Mouse (Mus musculus): Measurements from ENCODE around the gene Sgk2. TPM values are rescaled to one million over a fixed set of nuclear protein-coding genes. Genes with fewer than 3 reads are reported as not detected.

Sgk2 gene
- total and polyA plus RNA-seq, 2 experiments from 2014 or later: 0.11 to 0.16 TPM

DNA sequence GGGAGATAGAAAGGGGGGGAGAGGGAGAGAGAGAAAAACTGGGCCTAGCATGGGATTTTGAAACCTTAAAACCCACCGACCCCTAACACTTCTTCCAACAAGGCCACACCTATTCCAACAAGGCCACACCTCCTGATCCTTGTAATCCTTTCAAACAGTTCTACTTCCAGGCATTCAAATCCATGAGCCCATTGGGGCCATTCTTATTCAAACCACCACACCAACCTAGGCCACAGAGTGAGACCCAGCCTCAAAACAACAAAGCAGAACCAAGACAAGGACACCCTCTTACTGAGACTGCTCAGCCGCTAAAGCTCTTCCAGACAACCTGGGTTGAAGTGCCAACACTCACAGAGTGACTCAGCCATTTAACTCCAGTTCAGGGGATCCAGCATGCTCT, 36.4 kb upstream of the Sgk2 start:
- no peaks in the 10 kb centered on the region for H3K9me3 ChIP-seq (ENCODE audit: low read length)
- WGBS: 94% methylated on average over 2 of the region's 2 CpGs
- no peaks in the 10 kb centered on the region for H3K27me3 ChIP-seq (ENCODE audit: insufficient read depth, low read length)
- H3K4me3 ChIP-seq (ENCODE audit: low read length): no peak overlapping the region
- no peak for TF ChIP-seq CTCF (IDR thresholded peaks at IDR 0.05; ENCODE audit: low read depth)
- DNase-seq (ENCODE audit: low spot score): no peak
- no peak overlapping the region for H3K27ac ChIP-seq
- ATAC-seq: no peak
- no peak overlapping the region for H3K9ac ChIP-seq (replicated peaks; ENCODE audit: low read length)
- H3K4me2 ChIP-seq (ENCODE audit: low read depth, low read length): no peak overlapping the region
- H3K4me1 ChIP-seq (ENCODE audit: insufficient read depth, low read length): no peaks in the 10 kb centered on the region
- no peaks in the 10 kb centered on the region for H3K36me3 ChIP-seq (ENCODE audit: insufficient read depth, low read length)

DNA sequence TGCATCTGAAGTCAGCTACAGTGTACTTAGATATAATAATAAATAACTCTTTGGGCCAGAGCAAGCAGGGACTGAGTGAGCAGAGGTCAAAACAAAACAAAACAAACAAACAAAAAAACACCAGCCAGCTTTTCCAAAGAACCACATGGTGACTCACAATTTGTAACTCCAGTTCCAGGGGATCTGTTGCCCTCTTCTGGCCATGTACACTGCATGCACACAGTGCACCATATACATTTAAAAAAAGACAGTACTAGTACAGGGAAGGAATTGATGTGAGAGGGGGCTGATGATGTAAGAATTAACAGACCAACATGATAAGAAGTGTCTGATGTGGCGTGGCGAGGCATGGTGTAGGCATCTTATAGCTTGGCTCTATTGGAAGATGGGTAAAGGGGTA, 30.3 kb upstream of the Sgk2 start:
- no peak overlapping the region for H3K9ac ChIP-seq (replicated peaks; ENCODE audit: low read length)
- H3K27ac ChIP-seq: no peak overlapping the region
- no peak overlapping the region for H3K4me2 ChIP-seq (ENCODE audit: low read depth, low read length)
- 100% methylated on average over 2 of the region's 2 CpGs for WGBS
- H3K36me3 ChIP-seq (ENCODE audit: insufficient read depth, low read length): no peaks in the 10 kb centered on the region
- H3K4me3 ChIP-seq (ENCODE audit: low read length): no peak overlapping the region
- H3K27me3 ChIP-seq (ENCODE audit: insufficient read depth, low read length): no peaks in the 10 kb centered on the region
- ATAC-seq (no peak), DNase-seq (ENCODE audit: low spot score) (no peak)
- H3K4me1 ChIP-seq (ENCODE audit: insufficient read depth, low read length): no peaks in the 10 kb centered on the region
- H3K9me3 ChIP-seq (ENCODE audit: low read length): no peaks in the 10 kb centered on the region
- peak; percentile 47 for TF ChIP-seq CTCF (IDR thresholded peaks at IDR 0.05; ENCODE audit: low read depth)

GRCm38 (mm10) chr2:162961321-162961720, 25.8 kb upstream of the Sgk2 start:
- DNase-seq (ENCODE audit: low spot score) (no peak), ATAC-seq (no peak)
- Histone ChIP-seq H3K9ac (replicated peaks; ENCODE audit: low read length) (no peak overlapping the region), H3K9me3 (ENCODE audit: low read length) (no peaks in the 10 kb centered on the region), H3K27me3 (ENCODE audit: insufficient read depth, low read length) (no peaks in the 10 kb centered on the region), H3K27ac (no peak overlapping the region), H3K4me1 (ENCODE audit: insufficient read depth, low read length) (no peaks in the 10 kb centered on the region), H3K4me2 (ENCODE audit: low read depth, low read length) (no peak overlapping the region), H3K36me3 (ENCODE audit: insufficient read depth, low read length) (peaks cover 5% of the 10 kb centered on the region; the same call in 1 of the 2 replicates), H3K4me3 (ENCODE audit: low read length) (no peak overlapping the region)
- WGBS: 69% methylated on average over 9 of the region's 10 CpGs
- TF ChIP-seq CTCF (IDR thresholded peaks at IDR 0.05; ENCODE audit: low read depth): no peak

GRCm38 (mm10) chr2:162966734-162967133, 20.4 kb upstream of the Sgk2 start:
- no peak overlapping the region for H3K4me2 ChIP-seq (ENCODE audit: low read depth, low read length)
- WGBS: 93% methylated on average over 2 of the region's 2 CpGs

DNA sequence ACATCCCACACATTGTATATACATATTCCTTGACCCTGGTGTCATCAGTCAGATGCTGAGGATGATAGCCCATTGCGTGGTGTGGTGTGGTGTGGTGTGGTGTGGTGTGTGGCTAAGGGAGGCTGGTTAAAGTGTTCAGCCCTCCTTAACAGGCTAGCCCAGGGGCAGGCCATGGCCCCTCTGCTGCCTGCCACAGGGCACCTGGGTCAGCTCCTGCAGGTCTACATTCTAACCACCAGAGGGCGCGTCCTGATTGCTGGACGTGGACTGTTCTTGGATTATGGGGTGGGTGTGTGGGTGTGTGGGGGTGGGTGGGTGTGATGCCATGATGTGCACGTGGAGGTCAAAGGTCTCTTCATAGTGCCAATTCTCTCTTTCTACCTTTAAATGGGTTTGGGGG, 18.8 kb upstream of the Sgk2 start:
- Histone ChIP-seq H3K9ac (replicated peaks; ENCODE audit: low read length) (no peak overlapping the region), H3K27ac (no peak overlapping the region), H3K4me1 (ENCODE audit: insufficient read depth, low read length) (0 out of 2 replicates have a peak, but pooled peaks cover 1% of the 10 kb centered on the region), H3K4me3 (ENCODE audit: low read length) (no peak overlapping the region), H3K27me3 (ENCODE audit: insufficient read depth, low read length) (no peaks in the 10 kb centered on the region), H3K9me3 (ENCODE audit: low read length) (no peaks in the 10 kb centered on the region), H3K4me2 (ENCODE audit: low read depth, low read length) (no peak overlapping the region), H3K36me3 (ENCODE audit: insufficient read depth, low read length) (peaks cover 5% of the 10 kb centered on the region; the same call in 1 of the 2 replicates)
- TF ChIP-seq CTCF (IDR thresholded peaks at IDR 0.05; ENCODE audit: low read depth): peak; percentile 90
- ATAC-seq (peak; percentile 63), DNase-seq (ENCODE audit: low spot score) (peak; percentile 66)
- WGBS: 8% methylated on average over 5 of the region's 5 CpGs

More at GRCm38 (mm10) chr2:162966734-162967133, 20.4 kb upstream of the Sgk2 start:
- no peaks in the 10 kb centered on the region for H3K4me1 ChIP-seq (ENCODE audit: insufficient read depth, low read length)
- no peak for TF ChIP-seq CTCF (IDR thresholded peaks at IDR 0.05; ENCODE audit: low read depth)
- no peaks in the 10 kb centered on the region for H3K27me3 ChIP-seq (ENCODE audit: insufficient read depth, low read length)
- DNase-seq (ENCODE audit: low spot score) (no peak), ATAC-seq (no peak)
- no peaks in the 10 kb centered on the region for H3K9me3 ChIP-seq (ENCODE audit: low read length)
- no peak overlapping the region for H3K4me3 ChIP-seq (ENCODE audit: low read length)
- H3K27ac ChIP-seq: no peak overlapping the region
- H3K9ac ChIP-seq (replicated peaks; ENCODE audit: low read length): no peak overlapping the region
- peaks cover 5% of the 10 kb centered on the region; the same call in 1 of the 2 replicates for H3K36me3 ChIP-seq (ENCODE audit: insufficient read depth, low read length)

DNA sequence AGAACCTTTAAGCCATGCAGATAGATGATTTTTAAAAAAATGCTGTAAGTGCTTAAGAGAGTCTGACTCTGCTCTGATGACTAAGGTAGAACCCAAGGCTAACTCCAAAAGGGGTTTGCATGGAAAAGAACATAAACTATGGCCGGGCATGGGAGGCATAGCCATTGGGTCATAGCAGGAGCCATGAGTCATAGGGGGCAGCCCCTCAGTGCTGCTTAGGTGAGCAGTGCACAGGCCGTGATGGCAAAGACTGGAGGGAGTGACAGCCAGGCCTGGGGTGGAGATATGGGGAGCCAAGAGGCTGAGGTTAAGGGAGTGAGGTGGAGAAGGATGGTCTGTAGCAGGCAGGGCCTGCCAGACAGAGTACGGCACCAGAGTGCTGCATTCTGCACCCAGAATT, 18.0 kb upstream of the Sgk2 start:
- DNase-seq (ENCODE audit: low spot score): no peak
- Histone ChIP-seq H3K27me3 (ENCODE audit: insufficient read depth, low read length) (no peaks in the 10 kb centered on the region), H3K27ac (no peak overlapping the region), H3K9ac (replicated peaks; ENCODE audit: low read length) (no peak overlapping the region), H3K4me1 (ENCODE audit: insufficient read depth, low read length) (0 out of 2 replicates have a peak, but pooled peaks cover 8% of the 10 kb centered on the region), H3K4me3 (ENCODE audit: low read length) (no peak overlapping the region), H3K9me3 (ENCODE audit: low read length) (no peaks in the 10 kb centered on the region), H3K36me3 (ENCODE audit: insufficient read depth, low read length) (peaks cover 5% of the 10 kb centered on the region; the same call in 1 of the 2 replicates), H3K4me2 (ENCODE audit: low read depth, low read length) (no peak overlapping the region)
- WGBS: 91% methylated on average over 3 of the region's 3 CpGs
- no peak for TF ChIP-seq CTCF (IDR thresholded peaks at IDR 0.05; ENCODE audit: low read depth)
- ATAC-seq: no peak

DNA sequence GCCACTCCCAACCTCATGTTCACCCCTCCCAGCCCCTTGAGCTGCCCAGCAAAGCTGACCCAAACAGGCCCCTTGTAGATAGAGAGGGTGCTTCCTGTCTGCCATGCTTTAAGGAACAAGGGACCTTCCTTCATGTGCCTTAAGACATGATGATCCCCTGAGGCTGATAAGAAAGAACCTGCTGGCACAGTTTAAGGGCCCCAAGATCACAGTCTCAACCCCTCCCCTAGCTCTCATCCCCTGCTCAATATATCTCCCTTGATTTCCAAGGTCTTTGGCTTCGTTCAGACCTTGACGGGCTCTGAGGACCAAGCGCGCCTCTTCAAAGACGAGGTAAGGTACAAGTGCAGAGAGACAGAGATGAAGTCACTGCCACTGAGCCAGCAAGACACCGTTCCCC, 16.2 kb upstream of the Sgk2 start:
- WGBS: 85% methylated on average over 6 of the region's 6 CpGs
- Histone ChIP-seq H3K27me3 (ENCODE audit: insufficient read depth, low read length) (no peaks in the 10 kb centered on the region), H3K4me1 (ENCODE audit: insufficient read depth, low read length) (0 out of 2 replicates have a peak, but pooled peaks cover 8% of the 10 kb centered on the region), H3K9me3 (ENCODE audit: low read length) (no peaks in the 10 kb centered on the region), H3K4me2 (ENCODE audit: low read depth, low read length) (no peak overlapping the region), H3K9ac (replicated peaks; ENCODE audit: low read length) (no peak overlapping the region), H3K4me3 (ENCODE audit: low read length) (no peak overlapping the region), H3K27ac (no peak overlapping the region), H3K36me3 (ENCODE audit: insufficient read depth, low read length) (peaks cover 3% of the 10 kb centered on the region; the same call in 1 of the 2 replicates)
- DNase-seq (ENCODE audit: low spot score): no peak
- TF ChIP-seq CTCF (IDR thresholded peaks at IDR 0.05; ENCODE audit: low read depth): no peak
- no peak for ATAC-seq

All from hindbrain, postnatal 0 days (tissue).